Mouse (Mus musculus) NIH3T3 (cell line): Measurements from ENCODE around the gene Ppm1h.

ENCODE experiments used
- DNase-seq: peaks from one replicate; pipeline ENCODE4 v3.0.0-alpha.2; 2012; ENCODE audit warnings: low read depth

Ppm1h gene

DNA sequence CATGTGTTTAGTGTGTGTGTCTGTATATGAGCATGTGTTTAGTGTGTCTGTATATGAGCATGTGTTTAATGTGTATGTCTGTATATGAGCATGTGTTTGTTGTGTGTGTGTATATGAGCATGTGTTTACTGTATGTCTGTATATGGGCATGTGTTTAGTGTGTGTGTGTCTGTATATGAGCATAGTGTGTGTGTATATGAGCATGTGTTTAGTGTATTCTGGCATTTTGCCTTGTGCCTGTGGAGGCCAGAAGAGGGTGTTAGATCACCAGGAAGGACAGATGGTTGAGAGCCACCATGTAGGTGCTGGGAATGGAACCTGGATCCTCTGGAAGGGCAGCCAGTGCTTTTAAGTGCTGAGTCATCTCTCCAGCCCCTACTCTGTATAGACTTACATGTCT lies 300.8 kb downstream of the Ppm1h start:
- DNase-seq = peak; percentile 54

GRCm38 (mm10) chr10:122980123-122980522 lies 301.6 kb downstream of the Ppm1h start:
- DNase-seq = peak; percentile 53

DNA sequence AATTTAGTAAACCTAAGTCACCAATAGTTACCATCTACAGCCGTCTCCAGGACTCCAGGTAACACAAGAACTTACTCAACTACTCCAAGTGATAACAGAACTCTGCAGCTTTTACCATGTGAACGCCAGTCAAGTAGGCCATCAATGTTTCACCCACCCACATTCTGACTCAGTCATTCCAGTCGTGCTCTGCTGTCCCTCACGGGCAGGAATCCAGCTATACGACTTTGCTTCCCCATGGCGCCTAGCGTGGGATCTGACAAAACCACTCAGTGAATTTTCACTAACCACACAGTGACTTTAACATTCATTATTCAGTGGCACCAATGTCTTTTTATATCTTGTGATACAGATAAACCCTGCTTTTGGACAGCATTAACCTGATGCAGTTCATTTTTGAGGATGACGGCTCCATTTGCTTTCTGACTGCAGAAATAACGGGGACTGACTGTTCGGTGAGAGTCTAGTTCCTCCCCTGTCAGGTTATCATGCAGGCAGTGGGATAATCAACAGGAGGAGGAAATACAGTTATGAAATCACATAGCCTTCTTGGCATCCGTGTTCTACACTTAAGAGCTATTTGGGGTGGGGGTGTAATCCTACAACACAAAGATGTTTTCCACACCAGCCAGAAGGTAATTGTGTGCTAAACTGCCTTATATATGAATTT lies 304.5 kb downstream of the Ppm1h start:
- peak; percentile 83 for DNase-seq

DNA sequence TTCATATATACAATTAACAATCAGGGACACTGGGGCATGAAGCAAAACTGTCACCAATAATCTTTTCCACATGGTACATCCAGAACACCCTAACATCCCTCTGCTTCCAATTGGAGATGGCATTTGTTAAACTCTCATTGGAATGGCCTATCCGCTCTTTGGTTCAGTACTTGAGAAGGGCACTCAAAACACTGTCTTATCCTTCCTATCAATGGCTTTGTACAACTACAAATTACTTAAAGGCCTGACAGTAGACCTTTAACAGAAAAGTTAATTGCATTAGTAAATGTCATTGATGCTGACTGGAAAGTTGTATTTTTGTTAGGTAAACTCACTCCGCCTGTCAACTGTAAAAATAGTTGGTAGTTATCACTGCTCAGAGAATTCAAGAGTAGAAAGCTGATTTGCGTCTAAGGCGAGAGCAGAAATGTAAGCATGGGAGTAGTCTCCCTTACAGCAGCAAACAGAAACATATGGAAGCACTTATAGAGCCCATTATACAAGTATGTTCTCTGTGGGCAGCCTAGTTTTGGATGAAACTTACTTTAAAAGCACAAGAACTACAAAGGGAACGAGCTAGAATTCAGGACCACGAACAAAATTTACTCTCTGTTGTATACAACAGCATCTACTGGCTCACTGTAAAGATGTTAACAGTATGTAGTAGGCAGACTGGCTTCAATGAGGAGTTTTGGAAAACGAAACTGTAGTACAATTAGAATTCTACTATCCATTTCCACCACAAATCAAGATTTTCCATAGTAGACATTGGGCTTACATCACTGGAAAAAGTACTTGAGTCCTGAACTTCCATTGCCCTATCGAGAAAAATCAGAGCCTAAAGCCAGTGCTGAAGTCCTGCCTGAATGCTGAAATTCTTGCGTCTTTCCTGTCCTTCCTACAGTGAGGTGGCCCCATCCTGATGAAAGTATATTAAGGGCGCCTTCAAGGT lies 305.3 kb downstream of the Ppm1h start:
- DNase-seq = peak; percentile 69

DNA sequence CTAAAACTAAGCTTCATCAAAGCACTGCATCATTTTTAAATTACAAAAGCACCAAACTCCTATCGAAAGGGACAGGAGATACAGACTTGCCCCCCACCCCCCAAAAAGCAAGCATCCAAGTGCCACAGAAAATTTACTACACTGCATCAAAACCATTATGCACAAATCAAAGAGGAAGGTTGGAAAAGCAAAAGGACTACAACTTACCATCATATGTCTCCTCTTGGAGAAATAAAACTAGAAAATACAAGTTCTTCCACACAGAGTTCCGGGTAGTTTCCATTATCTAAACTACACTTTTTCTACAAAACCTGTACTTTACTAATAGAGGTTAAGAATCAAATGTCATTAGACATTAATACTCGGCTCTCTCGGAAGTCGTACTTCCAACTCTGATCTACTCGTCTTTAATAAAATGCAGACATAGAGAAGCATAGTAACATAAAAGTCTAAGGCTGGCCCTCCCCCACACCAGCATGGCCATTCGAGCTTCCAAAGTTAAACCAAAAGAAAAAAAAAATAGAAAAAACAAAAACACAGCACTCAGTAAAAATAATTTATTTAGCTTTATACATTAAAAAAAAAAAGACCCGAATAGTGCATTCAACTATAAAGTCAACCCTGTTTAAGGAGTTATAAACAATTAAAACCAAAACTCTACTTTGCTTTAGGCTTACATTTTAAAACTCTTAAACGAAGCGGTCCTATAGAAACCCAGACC lies 306.1 kb downstream of the Ppm1h start:
- DNase-seq = peak; percentile 44

DNA sequence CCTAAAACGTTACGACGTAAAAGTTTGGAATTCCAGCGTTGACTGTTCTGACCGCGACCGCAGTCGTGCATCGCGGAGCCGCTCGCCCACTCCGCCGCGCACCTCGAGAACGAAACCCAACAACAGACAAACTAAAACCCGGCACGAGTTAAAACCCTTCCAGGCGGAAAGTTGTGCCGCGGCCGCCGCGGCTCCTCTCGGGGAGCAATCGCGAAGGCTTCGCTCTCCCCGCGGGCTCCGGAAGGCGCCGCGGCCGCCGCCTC lies 306.6 kb downstream of the Ppm1h start:
- peak; percentile 62 for DNase-seq

GRCm38 (mm10) chr10:122985515-122986319 lies 307.2 kb downstream of the Ppm1h start:
- peak; percentile 97 for DNase-seq

GRCm38 (mm10) chr10:122986320-122987225 lies 308.0 kb downstream of the Ppm1h start:
- DNase-seq = peak; percentile 93

DNA sequence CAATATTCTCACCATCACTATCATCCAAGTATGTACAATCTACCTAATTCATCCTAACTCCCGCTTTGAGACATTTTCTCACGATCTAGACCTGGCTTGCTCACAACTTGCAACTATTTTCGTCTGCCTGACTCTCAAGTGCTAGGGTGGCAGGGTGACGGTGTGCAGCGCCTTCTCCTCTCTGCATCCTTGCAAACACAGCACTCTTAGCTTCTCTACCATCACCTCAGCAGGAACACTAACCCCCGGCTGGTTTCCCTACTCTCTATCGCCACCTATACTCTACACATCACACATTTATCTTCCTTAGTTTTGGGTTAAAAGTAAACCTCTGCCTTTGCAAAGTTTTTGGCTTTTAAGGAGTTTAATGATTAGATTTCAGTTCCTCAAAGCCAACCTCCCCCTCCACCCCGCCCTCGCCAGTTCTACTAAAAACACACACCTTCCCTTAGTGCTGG lies 309.1 kb downstream of the Ppm1h start:
- peak; percentile 79 for DNase-seq

- no peak for DNase-seq
Measured at GRCm38 (mm10) chr10:122988372-122988771, 309.8 kb downstream of the Ppm1h start.

DNA sequence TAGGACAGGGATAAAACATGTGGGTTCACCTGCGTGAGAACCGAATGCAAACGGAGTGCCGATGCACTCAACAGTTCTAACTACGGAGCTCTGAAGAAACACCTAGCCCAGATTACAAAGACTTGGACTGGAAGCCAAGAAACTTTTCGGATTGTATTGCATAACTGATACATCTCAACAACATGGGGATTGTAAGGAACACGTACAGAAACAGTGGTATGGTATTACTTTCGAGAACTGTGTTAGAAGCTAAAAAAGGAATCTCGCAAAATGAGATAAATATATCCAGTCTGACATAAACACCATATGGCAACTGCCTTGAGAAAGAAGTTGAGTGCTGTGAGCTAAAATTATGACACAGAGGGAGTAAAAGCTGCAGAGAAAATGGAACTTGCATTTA lies 311.4 kb downstream of the Ppm1h start:
- no peak for DNase-seq

GRCm38 (mm10) chr10:122990606-122991005 lies 312.0 kb downstream of the Ppm1h start:
- DNase-seq = no peak

GRCm38 (mm10) chr10:122991053-122991452 lies 312.5 kb downstream of the Ppm1h start:
- no peak for DNase-seq

DNA sequence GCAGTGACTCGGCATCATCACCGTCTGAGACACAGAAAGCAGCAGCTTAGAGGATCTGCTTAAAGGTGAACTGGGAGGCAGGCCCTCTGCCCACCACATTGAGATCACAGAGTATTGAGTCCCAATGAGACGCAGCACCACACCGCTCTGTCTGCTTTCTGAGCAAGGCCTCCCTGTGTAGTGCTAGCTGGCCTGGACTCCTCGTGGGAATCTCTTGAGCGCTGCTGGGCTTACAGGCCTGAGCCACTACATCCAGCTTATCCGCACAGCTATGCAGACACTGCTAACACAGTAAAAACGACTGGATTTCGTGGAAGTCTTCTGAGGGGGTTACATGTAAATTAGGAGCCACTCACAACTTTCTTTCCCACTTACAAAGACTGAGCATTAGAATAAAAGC lies 313.1 kb downstream of the Ppm1h start:
- DNase-seq = no peak

- no peak for DNase-seq
Measured at GRCm38 (mm10) chr10:122994402-122995107, 316.0 kb downstream of the Ppm1h start.
